Mouse (Mus musculus) urinary bladder, postnatal 10 days (tissue): ENCODE results near the gene Ap3d1.

Source experiments
- DNase-seq: peaks from one replicate; pipeline ENCODE4 v3.0.0; 2022; ENCODE audit warnings: low spot score

Ap3d1 gene

GRCm38 (mm10) chr10:80683647-80684046 is 58.4 kb downstream of the Ap3d1 start:
- no peak for DNase-seq

GRCm38 (mm10) chr10:80682003-80682402 is 60.1 kb downstream of the Ap3d1 start:
- no peak for DNase-seq

GRCm38 (mm10) chr10:80680260-80680696 is 61.8 kb downstream of the Ap3d1 start:
- no peak for DNase-seq

- DNase-seq: no peak
Measured at GRCm38 (mm10) chr10:80679556-80680259, 62.4 kb downstream of the Ap3d1 start.

DNA sequence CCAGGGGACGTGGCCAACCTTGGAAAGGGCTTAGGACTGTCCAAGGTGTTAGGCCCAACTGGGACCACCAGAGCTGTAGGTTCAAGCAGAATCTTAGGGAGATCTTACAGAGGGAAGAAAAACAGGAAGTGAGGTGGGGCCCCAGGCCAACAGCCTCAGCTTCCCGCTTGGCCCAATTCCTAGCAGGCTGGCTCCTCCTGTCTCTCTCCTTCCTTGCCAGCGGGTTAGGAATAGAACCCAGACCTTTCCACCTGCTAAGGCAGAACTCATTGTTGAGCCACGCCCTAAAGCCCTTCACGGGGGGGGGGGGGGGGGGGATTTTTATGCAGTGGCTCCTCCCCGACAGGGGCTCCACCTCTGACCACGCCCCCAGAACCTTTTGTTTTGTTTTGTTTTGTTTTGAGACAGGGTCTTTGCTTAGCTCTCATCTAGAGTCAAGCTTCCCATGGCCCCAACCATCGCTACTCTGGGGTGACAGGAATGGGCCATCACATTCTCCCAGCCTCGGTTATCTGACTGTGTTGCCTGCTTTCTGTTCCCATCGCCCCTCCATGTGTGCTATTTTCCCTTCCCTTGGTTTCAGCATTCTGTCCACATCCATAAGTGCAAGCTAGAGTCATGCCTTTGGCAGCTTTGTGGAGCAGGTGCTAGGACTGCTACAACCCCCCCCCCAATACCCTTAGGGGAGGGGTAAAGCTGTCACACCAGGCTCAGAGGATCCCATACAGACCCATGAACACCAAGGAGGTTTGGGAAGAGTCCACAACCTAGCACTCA is 63.3 kb downstream of the Ap3d1 start:
- DNase-seq: no peak

DNA sequence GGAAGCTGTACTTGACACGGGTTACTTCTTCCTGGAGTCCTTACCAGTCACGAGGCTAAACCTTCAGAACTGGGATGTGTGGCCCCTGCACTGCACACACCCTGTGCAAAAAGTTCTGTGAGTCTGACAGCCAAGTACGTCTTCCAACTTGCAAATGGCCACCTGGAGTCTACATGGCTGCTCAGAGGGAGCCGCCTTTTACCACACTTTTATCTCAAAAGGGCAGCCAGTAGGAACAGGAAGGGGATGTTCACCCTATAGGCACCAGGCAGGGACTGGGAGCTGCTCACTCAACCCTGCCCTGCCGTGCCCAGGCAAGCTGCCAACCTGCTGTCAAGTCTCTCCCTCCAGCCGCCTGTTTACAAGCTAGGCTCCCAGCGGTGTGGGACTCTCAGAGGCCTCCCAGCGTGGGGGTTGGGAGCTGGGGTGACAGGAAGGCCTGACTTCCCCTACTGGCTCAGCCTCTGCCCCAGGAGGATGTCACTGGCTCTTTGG is 64.1 kb downstream of the Ap3d1 start, which contains the start of gene Mknk2:
TSS of gene Mknk2 (minus strand) at position 171 of the 495 bp plus-strand sequence.
- peak; percentile 91 for DNase-seq

- no peak for DNase-seq
Measured at GRCm38 (mm10) chr10:80677128-80677875, 64.8 kb downstream of the Ap3d1 start.

DNA sequence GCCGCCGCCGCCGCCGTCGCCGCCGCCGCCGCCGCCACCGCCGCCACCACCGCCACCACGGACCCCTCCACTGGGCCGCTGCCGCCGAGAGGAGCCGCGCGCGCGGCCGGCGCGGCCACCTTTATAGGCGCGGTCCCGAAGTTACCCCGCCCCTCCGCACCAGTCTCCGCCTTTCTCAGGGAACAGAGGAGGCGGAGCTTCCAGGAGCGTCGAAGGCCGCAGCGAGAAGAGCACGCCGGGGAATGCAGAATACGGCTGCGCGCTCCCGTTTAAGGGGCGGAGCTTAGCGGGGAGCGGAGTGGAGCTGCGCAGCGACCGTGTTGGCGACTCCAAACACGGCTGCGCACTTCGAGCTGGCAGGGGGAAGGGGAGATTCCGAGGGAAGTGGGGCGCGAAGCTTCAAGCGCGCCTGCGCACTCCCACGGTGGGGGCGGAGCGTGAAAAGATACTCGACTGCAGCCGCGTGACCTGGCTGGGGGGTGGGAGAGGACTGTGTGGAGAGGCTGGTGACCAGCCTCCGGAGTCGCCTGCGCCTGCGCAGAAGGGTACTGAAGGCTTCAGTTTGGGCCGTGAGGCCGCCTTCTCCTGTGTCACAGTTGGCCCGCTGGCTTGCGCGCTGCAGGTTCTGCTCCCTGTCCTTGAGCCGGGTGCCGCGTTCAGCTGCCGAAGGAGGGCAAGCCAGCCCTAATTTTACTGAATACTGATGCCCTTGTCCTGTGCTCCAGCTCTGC is 65.7 kb downstream of the Ap3d1 start:
- DNase-seq: peak; percentile 99

- no peak for DNase-seq
Measured at GRCm38 (mm10) chr10:80675405-80676197, 66.5 kb downstream of the Ap3d1 start.

- DNase-seq: no peak
Measured at GRCm38 (mm10) chr10:80674851-80675404, 67.1 kb downstream of the Ap3d1 start.

DNA sequence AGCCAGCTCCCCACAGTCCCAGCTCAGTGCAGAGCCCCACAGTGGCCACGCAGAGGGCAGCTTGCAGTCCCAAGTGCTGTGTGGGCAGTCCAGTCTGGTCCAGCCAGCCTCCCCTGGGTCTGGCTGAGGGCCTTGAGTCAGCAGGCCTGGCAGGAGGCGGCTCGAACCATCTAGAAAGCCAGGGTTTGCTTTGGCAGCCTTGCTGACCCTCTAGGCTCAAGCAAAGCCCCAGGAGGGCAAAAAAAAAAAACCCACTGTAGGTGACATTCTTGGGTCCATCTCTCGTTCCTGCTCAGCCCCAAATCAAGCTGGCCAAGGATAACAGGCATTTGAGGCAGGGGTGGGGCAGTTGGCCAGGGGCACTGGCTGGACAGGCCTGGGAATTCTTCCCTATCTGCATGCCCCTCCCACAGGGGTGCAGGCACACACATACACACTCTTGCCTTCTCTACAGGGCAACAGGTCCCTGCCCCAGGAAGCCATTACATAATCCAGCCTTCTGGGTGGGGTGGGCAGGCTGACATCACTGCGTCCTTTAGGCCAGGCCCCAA is 67.8 kb downstream of the Ap3d1 start:
- no peak for DNase-seq

- DNase-seq: no peak
Measured at GRCm38 (mm10) chr10:80673690-80674089, 68.4 kb downstream of the Ap3d1 start.

GRCm38 (mm10) chr10:80671936-80672690 is 70.0 kb downstream of the Ap3d1 start:
- DNase-seq: no peak

DNA sequence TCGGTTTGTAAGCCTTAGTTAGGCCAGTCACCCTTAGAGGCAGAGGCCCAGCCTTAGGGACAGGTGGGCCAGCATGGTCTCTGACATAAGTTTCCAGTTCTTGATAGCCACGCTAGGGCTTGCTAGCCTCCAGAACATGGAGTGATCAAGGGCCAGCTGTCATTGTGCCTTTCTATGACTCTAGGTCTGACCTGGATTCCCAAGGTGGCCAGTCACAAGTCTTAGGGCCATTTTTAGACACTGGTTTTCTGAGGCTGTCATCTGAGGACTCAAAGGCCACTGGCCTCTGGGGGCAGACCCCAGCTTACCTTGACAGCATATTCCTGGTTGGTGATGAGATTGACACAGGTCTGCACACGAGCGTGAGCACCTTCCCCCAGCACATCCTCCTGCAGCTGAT is 70.8 kb downstream of the Ap3d1 start:
- no peak for DNase-seq

- DNase-seq: no peak
Measured at GRCm38 (mm10) chr10:80670531-80670930, 71.5 kb downstream of the Ap3d1 start.

- DNase-seq: no peak
Measured at GRCm38 (mm10) chr10:80669737-80670485, 72.2 kb downstream of the Ap3d1 start.

DNA sequence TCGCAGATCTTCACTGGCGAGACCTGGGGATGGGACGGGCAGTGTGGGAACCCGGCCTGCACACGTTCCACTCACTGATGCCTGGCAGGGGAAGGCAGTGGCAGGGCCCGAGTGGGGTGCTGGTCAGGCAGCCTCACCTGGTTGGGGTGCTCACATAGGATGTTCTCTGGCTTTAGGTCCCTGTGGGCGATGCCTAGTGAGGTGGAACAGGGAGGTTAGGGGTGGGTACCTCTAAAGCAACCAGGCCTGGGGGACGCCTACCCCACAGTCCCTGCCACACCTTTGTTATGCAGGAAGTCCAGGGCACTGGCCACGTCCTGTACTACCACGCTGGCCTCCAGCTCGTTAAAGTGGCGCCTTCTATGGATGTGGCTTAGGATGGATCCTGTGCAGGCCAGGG is 73.0 kb downstream of the Ap3d1 start:
- DNase-seq: no peak

DNA sequence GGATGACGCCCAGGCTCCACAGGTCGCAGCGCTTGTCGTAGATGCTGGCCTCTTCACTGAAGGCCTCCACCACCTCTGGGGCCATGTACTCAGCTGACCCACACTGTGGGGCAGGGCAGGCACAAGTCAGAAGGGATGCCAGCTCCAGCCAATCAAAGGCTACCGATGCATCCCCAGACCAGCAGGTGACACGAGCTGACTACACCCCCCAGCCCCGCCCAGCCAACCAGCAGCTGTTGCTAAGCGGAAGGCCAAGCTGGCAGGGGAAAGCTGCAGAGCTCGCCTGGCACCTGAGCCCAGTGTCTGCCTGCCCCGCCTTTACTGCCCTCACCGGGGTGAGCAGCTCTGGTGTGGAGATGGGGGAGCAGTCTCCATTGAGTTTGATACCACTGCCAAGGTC is 73.5 kb downstream of the Ap3d1 start:
- no peak for DNase-seq
